Mouse (Mus musculus): Measurements from ENCODE around the gene Fcor.

The Fcor gene

GRCm38 (mm10) chr8:3676131-3676992 is 4.2 kb upstream of the Fcor start, which contains the start of gene Trappc5:
Gene Trappc5, plus strand, starts transcription at chr8:3676299.
- intact Hi-C loops (cut with DNase I): loop anchor here (10.0 kb wide), 1 partner anchor 512 kb away; no protein-coding TSS in a partner anchor

- intact Hi-C loops (cut with DNase I): loop anchor here (5.0 to 10.0 kb wide), 2 partner anchors 47 to 510 kb away; partner anchors contain the start of gene Pcp2
Measured at GRCm38 (mm10) chr8:3674671-3675070, 2.5 kb upstream of the Fcor start.

GRCm38 (mm10) chr8:3670388-3670787 is 1.8 kb downstream of the Fcor start:
- intact Hi-C loops (cut with DNase I): loop anchor here (5.0 to 10.0 kb wide), 2 partner anchors 43 to 506 kb away; partner anchors contain the start of gene Pcp2

- intact Hi-C loops (cut with DNase I): no loop called here
Measured at GRCm38 (mm10) chr8:3665507-3665906, 6.7 kb downstream of the Fcor start, which contains the start of gene Mcemp1. Gene Mcemp1, plus strand, starts transcription at chr8:3665754.

GRCm38 (mm10) chr8:3664405-3664804 is 7.8 kb downstream of the Fcor start:
- intact Hi-C loops (cut with DNase I): no loop called here

GRCm38 (mm10) chr8:3660889-3661288 is 11.3 kb downstream of the Fcor start:
- intact Hi-C loops (cut with DNase I): no loop called here

GRCm38 (mm10) chr8:3656725-3657381 is 15.3 kb downstream of the Fcor start:
- intact Hi-C loops (cut with DNase I): no loop called here

- intact Hi-C loops (cut with DNase I): no loop called here
Measured at GRCm38 (mm10) chr8:3655526-3655925, 16.6 kb downstream of the Fcor start, which contains the start of gene Retn. Gene Retn, plus strand, starts transcription at chr8:3655770.

- intact Hi-C loops (cut with DNase I): no loop called here
Measured at GRCm38 (mm10) chr8:3654726-3655508, 17.2 kb downstream of the Fcor start.

- intact Hi-C loops (cut with DNase I): no loop called here
Measured at GRCm38 (mm10) chr8:3652845-3653244, 19.3 kb downstream of the Fcor start.

GRCm38 (mm10) chr8:3648990-3649389 is 23.2 kb downstream of the Fcor start:
- intact Hi-C loops (cut with DNase I): no loop called here

- intact Hi-C loops (cut with DNase I): no loop called here
Measured at GRCm38 (mm10) chr8:3648268-3648667, 23.9 kb downstream of the Fcor start.

- intact Hi-C loops (cut with DNase I): no loop called here
Measured at GRCm38 (mm10) chr8:3647561-3647960, 24.6 kb downstream of the Fcor start.

GRCm38 (mm10) chr8:3646824-3647531 is 25.2 kb downstream of the Fcor start:
- intact Hi-C loops (cut with DNase I): no loop called here

- intact Hi-C loops (cut with DNase I): no loop called here
Measured at GRCm38 (mm10) chr8:3645804-3646203, 26.4 kb downstream of the Fcor start.

- intact Hi-C loops (cut with DNase I): no loop called here
Measured at GRCm38 (mm10) chr8:3631478-3631875, 40.7 kb downstream of the Fcor start.

- intact Hi-C loops (cut with DNase I): no loop called here
Measured at GRCm38 (mm10) chr8:3630647-3631477, 41.3 kb downstream of the Fcor start, which contains the start of gene Stxbp2. Gene Stxbp2, plus strand, starts transcription at chr8:3630955.

- intact Hi-C loops (cut with DNase I): loop anchor here (5.0 kb wide), 1 partner anchor 44 kb away; the partner anchor contains the start of gene Fcor
Measured at GRCm38 (mm10) chr8:3628014-3628413, 44.1 kb downstream of the Fcor start.

- intact Hi-C loops (cut with DNase I): loop anchor here (5.0 kb wide), 1 partner anchor 45 kb away; the partner anchor contains the start of gene Fcor
Measured at GRCm38 (mm10) chr8:3626971-3627370, 45.2 kb downstream of the Fcor start.

Data from adrenal gland (tissue).